Mouse (Mus musculus) hematopoietic multipotent progenitor cell, adult 10-12 weeks (in vitro differentiated cells): ENCODE results near the gene Taf9b. TPM values are rescaled to one million over a fixed set of nuclear protein-coding genes. Genes with fewer than 3 reads are reported as not detected.

Experiments used
- polyA plus RNA-seq: library from polyadenylated mRNA; stranded (reverse); fragments of >175 nt; gene quantifications from 2 replicates; pipeline ENCODE4 v1.2.3, GENCODE M21; 2012; ENCODE audit warnings: low replicate concordance

The Taf9b gene
- polyA plus RNA-seq: 0.45 and 0.86 TPM in 2 replicates

GRCm38 (mm10) chrX:106221058-106221457 lies at the start of gene Taf9b:
TSS of gene Taf9b (minus strand) at chrX:106221158.

GRCm38 (mm10) chrX:106255276-106255675 lies 34.3 kb upstream of the Taf9b start, which contains the start of gene Fnd3c2:
TSS of gene Fnd3c2 (minus strand) at chrX:106255376.

DNA sequence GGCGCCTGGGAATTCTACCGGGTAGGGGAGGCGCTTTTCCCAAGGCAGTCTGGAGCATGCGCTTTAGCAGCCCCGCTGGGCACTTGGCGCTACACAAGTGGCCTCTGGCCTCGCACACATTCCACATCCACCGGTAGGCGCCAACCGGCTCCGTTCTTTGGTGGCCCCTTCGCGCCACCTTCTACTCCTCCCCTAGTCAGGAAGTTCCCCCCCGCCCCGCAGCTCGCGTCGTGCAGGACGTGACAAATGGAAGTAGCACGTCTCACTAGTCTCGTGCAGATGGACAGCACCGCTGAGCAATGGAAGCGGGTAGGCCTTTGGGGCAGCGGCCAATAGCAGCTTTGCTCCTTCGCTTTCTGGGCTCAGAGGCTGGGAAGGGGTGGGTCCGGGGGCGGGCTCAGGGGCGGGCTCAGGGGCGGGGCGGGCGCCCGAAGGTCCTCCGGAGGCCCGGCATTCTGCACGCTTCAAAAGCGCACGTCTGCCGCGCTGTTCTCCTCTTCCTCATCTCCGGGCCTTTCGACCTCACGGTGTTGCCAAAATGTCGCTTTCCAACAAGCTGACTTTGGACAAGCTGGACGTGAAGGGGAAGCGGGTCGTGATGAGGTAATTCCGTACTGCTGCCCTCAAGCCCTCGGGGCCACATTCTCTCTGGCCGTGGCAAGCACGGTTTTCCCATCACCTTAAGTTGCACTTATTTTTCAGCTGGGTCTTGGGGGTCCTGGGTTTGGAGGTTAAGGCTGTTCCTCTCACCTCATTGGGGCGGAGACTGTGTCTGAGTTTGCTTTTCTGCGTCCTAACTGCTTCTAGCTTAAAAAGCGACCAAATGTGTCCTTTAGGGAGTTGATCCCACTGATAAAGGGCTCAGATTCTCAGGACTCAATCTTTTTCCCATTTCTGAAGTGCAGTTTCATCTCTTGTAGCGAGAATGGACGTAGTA lies 34.0 kb downstream of the Taf9b start, which contains the start of gene Pgk1:
Gene Pgk1 (plus strand): TSS at position 388 of the 937 bp plus-strand sequence.

Other genes with a start within 250 kb of the Taf9b start
- 3.1 and 4.2 TPM in 2 replicates for gene Magt1, start 209.3 kb downstream of the Taf9b start, polyA plus RNA-seq
- 12.5 and 15.2 TPM in 2 replicates for gene Cox7b, start 205.5 kb downstream of the Taf9b start, polyA plus RNA-seq
- gene Atp7a, start 193.9 kb downstream of the Taf9b start, polyA plus RNA-seq: 0.71 and 1.5 TPM in 2 replicates
- 0.71 and 1.9 TPM in 2 replicates for gene Tlr13, start 78.0 kb downstream of the Taf9b start, polyA plus RNA-seq
- gene Pgk1, start 34.1 kb downstream of the Taf9b start, polyA plus RNA-seq: 6.6 and 7.1 TPM in 2 replicates
- gene Fnd3c2, start 34.2 kb upstream of the Taf9b start, polyA plus RNA-seq: not detected in 2 replicates